Mouse (Mus musculus): ENCODE measurements at regions not wholly inside any gene's neighbourhood (a gene's known extent, or its start where the extent isn't known, plus 50 kb on each side); places are given as distances from the start of the nearest gene placed in this dataset.

GRCm38 (mm10) chr19:21174636-21175035 is 97.4 kb upstream of the Zfand5 start:
- no peaks in the 10 kb centered on the region for H3K9me3 ChIP-seq (ENCODE audit: control insufficient read depth, low read length)
- WGBS, result 56% methylated on average over 5 of the region's 5 CpGs
- H3K9ac ChIP-seq (ENCODE audit: low read length), result no peak overlapping the region
- ATAC-seq (replicated peaks; ENCODE audit: low FRiP score), result no peak
- H3K27me3 ChIP-seq (ENCODE audit: control insufficient read depth, insufficient read depth, low read length), result no peaks in the 10 kb centered on the region
- H3K36me3 ChIP-seq (ENCODE audit: control insufficient read depth, insufficient read depth, low read length), result no peaks in the 10 kb centered on the region
- H3K4me1 ChIP-seq (replicated peaks; ENCODE audit: control insufficient read depth, insufficient read depth, low read length), result no peaks in the 10 kb centered on the region
- H3K4me2 ChIP-seq (ENCODE audit: low read depth, low read length, severe bottlenecking), result no peak overlapping the region
- H3K27ac ChIP-seq (ENCODE audit: low read depth, low read length), result no peak overlapping the region
- no peak overlapping the region for H3K4me3 ChIP-seq (ENCODE audit: low read depth, low read length)
- no peak for DNase-seq (ENCODE audit: low spot score)

DNA sequence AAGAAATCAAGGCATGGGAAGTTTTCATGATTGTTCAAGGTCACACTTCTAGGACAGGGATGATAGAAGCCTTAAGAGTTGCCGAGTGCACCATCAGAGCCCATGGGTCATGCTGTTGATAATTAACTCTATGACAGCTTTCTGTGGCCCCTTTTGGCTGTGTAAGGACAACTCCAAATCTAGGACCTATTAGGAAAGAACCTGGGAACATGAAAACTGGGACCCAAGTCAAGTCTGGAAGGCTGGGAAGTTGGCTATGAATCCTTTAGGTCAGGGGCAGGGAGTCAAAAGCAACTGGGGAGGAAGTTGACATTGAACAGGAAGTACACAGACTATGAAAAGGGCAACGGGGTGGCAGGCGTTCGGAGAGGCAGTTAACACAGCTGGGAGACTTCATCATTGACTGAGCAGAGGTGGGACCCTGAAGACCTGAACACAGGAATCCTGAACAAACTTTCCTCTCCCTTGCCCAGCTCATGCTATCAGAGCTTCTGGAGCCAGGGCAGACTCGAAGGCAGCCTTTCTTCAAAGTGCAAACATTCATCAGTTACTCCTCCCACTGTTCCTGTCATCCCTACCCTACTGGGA is 98.1 kb upstream of the Zfand5 start:
- ATAC-seq (replicated peaks; ENCODE audit: low FRiP score), result no peak
- Histone ChIP-seq H3K27ac (ENCODE audit: low read depth, low read length) (no peak overlapping the region), H3K27me3 (ENCODE audit: control insufficient read depth, insufficient read depth, low read length) (no peaks in the 10 kb centered on the region), H3K4me1 (replicated peaks; ENCODE audit: control insufficient read depth, insufficient read depth, low read length) (no peaks in the 10 kb centered on the region), H3K4me3 (ENCODE audit: low read depth, low read length) (no peak overlapping the region), H3K36me3 (ENCODE audit: control insufficient read depth, insufficient read depth, low read length) (no peaks in the 10 kb centered on the region), H3K9ac (ENCODE audit: low read length) (no peak overlapping the region), H3K9me3 (ENCODE audit: control insufficient read depth, low read length) (no peaks in the 10 kb centered on the region), H3K4me2 (ENCODE audit: low read depth, low read length, severe bottlenecking) (no peak overlapping the region)
- no peak for DNase-seq (ENCODE audit: low spot score)
- 84% methylated on average over 5 of the region's 5 CpGs for WGBS

- H3K27ac ChIP-seq (ENCODE audit: low read depth, low read length), result no peak overlapping the region
- DNase-seq (ENCODE audit: low spot score) (no peak), ATAC-seq (replicated peaks; ENCODE audit: low FRiP score) (no peak)
- no peak overlapping the region for H3K4me3 ChIP-seq (ENCODE audit: low read depth, low read length)
- H3K27me3 ChIP-seq (ENCODE audit: control insufficient read depth, insufficient read depth, low read length), result no peaks in the 10 kb centered on the region
- WGBS, result 89% methylated on average over 2 of the region's 2 CpGs
- no peaks in the 10 kb centered on the region for H3K36me3 ChIP-seq (ENCODE audit: control insufficient read depth, insufficient read depth, low read length)
- no peaks in the 10 kb centered on the region for H3K9me3 ChIP-seq (ENCODE audit: control insufficient read depth, low read length)
- H3K9ac ChIP-seq (ENCODE audit: low read length), result no peak overlapping the region
- peaks cover 10% of the 10 kb centered on the region for H3K4me1 ChIP-seq (replicated peaks; ENCODE audit: control insufficient read depth, insufficient read depth, low read length)
- no peak overlapping the region for H3K4me2 ChIP-seq (ENCODE audit: low read depth, low read length, severe bottlenecking)
These were observed 100.9 kb upstream of the Zfand5 start for GRCm38 (mm10) chr19:21171191-21171590.

GRCm38 (mm10) chr19:21170785-21171184 is 101.3 kb upstream of the Zfand5 start:
- no peaks in the 10 kb centered on the region for H3K36me3 ChIP-seq (ENCODE audit: control insufficient read depth, insufficient read depth, low read length)
- H3K9ac ChIP-seq (ENCODE audit: low read length), result no peak overlapping the region
- DNase-seq (ENCODE audit: low spot score) (no peak), ATAC-seq (replicated peaks; ENCODE audit: low FRiP score) (no peak)
- no peak overlapping the region for H3K4me3 ChIP-seq (ENCODE audit: low read depth, low read length)
- H3K27ac ChIP-seq (ENCODE audit: low read depth, low read length), result no peak overlapping the region
- no peak overlapping the region for H3K4me2 ChIP-seq (ENCODE audit: low read depth, low read length, severe bottlenecking)
- no peaks in the 10 kb centered on the region for H3K27me3 ChIP-seq (ENCODE audit: control insufficient read depth, insufficient read depth, low read length)
- H3K9me3 ChIP-seq (ENCODE audit: control insufficient read depth, low read length), result no peaks in the 10 kb centered on the region
- peaks cover 14% of the 10 kb centered on the region for H3K4me1 ChIP-seq (replicated peaks; ENCODE audit: control insufficient read depth, insufficient read depth, low read length)
- WGBS, result 71% methylated on average over 2 of the region's 2 CpGs

- no peak for DNase-seq (ENCODE audit: low spot score)
- no peaks in the 10 kb centered on the region for H3K27me3 ChIP-seq (ENCODE audit: control insufficient read depth, insufficient read depth, low read length)
- H3K4me1 ChIP-seq (replicated peaks; ENCODE audit: control insufficient read depth, insufficient read depth, low read length), result peaks cover 17% of the 10 kb centered on the region
- no peak for ATAC-seq (replicated peaks; ENCODE audit: low FRiP score)
- H3K27ac ChIP-seq (ENCODE audit: low read depth, low read length), result no peak overlapping the region
- H3K36me3 ChIP-seq (ENCODE audit: control insufficient read depth, insufficient read depth, low read length), result no peaks in the 10 kb centered on the region
- no peak overlapping the region for H3K9ac ChIP-seq (ENCODE audit: low read length)
- no peak overlapping the region for H3K4me2 ChIP-seq (ENCODE audit: low read depth, low read length, severe bottlenecking)
- H3K4me3 ChIP-seq (ENCODE audit: low read depth, low read length), result no peak overlapping the region
- H3K9me3 ChIP-seq (ENCODE audit: control insufficient read depth, low read length), result no peaks in the 10 kb centered on the region
- WGBS, result 14% methylated on average over 4 of the region's 4 CpGs
These were observed 105.1 kb upstream of the Zfand5 start for GRCm38 (mm10) chr19:21166939-21167338.

DNA sequence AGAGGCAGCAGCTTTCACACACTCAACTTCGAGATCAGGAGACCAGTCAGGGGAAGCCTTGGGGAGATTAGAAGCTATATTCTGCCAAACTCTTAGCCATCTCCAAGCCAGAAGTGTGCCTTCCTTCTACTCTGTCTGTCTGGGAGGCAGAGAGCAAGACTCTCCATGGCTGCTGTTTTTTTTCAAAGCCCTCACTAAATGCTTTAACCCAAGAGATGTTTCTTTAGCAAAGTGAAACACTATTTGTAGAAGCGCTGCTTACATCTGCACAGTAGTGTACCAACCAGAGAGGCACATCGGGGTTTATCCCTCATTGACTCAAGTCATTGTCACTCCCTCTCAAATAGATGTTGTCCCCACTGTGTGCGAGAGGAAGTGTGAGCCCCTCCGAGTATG is 105.6 kb upstream of the Zfand5 start:
- DNase-seq (ENCODE audit: low spot score), result no peak
- Histone ChIP-seq H3K9me3 (ENCODE audit: control insufficient read depth, low read length) (no peaks in the 10 kb centered on the region), H3K4me3 (ENCODE audit: low read depth, low read length) (no peak overlapping the region), H3K9ac (ENCODE audit: low read length) (no peak overlapping the region), H3K4me1 (replicated peaks; ENCODE audit: control insufficient read depth, insufficient read depth, low read length) (peaks cover 17% of the 10 kb centered on the region), H3K36me3 (ENCODE audit: control insufficient read depth, insufficient read depth, low read length) (no peaks in the 10 kb centered on the region), H3K27me3 (ENCODE audit: control insufficient read depth, insufficient read depth, low read length) (no peaks in the 10 kb centered on the region), H3K27ac (ENCODE audit: low read depth, low read length) (no peak overlapping the region), H3K4me2 (ENCODE audit: low read depth, low read length, severe bottlenecking) (no peak overlapping the region)
- WGBS, result 36% methylated on average over 5 of the region's 5 CpGs
- peak; percentile 14; the same call in 1 of the 2 replicates for ATAC-seq (replicated peaks; ENCODE audit: low FRiP score)

DNA sequence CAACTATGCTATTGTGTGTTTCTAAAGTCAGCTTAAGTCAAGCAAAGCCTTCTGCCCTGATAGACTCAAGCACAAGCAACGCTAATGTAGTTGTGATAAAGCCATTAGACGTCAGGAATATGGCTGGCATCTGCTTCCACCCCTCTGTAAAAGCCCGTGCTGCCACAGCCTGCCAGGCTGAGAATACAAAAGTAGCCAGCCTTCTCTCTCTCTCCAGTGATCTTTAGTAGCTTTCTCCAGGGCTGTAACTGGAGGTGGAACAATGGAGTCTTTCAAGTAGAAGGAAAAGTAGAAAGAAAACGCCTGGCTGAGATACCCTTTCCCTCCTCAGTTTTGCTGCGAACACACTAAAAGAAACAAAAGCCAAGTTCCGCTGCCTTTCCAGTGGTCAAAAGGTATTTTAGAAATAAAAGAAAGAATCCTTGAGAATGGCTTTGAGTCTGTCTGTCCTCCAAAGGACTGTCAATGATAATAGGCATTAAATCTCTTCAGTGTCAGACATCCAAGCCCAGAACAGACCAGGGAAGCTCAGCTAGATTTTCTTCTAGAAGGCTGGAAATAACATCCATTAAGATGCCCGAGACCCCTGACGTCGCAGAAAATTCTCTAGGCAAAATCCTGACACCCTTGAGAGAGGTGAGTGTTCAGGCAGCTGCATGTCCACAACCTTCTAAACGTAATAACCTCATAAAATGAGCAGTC is 106.2 kb upstream of the Zfand5 start:
- Histone ChIP-seq H3K9ac (ENCODE audit: low read length) (no peak overlapping the region), H3K4me2 (ENCODE audit: low read depth, low read length, severe bottlenecking) (peak overlapping the region; percentile 27; the same call in 1 of the 2 replicates), H3K9me3 (ENCODE audit: control insufficient read depth, low read length) (no peaks in the 10 kb centered on the region), H3K36me3 (ENCODE audit: control insufficient read depth, insufficient read depth, low read length) (no peaks in the 10 kb centered on the region), H3K27me3 (ENCODE audit: control insufficient read depth, insufficient read depth, low read length) (no peaks in the 10 kb centered on the region), H3K4me1 (replicated peaks; ENCODE audit: control insufficient read depth, insufficient read depth, low read length) (peaks cover 18% of the 10 kb centered on the region), H3K4me3 (ENCODE audit: low read depth, low read length) (no peak overlapping the region), H3K27ac (ENCODE audit: low read depth, low read length) (peak overlapping the region; percentile 21; the same call in 1 of the 2 replicates)
- ATAC-seq (replicated peaks; ENCODE audit: low FRiP score) (peak; percentile 60), DNase-seq (ENCODE audit: low spot score) (no peak)
- WGBS, result 7% methylated on average over 10 of the region's 10 CpGs

DNA sequence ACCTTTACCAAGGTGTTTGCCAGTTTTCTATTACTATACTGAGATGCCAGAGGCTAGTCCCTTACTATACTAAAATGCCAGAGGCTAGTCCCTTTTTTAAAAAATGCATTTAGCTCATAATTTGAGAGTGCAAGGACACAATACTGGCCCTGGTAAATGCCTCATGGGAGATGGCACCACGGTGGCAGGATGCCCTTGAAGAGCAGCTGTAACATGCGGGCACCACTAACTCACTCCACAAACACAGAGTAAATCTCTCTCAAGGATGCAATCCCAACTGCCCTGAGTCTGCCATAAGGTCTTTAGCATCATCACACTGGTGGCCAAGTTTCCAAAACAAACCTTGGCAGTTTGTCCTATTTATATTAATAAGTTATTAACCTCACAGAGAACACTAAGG is 108.1 kb upstream of the Zfand5 start:
- DNase-seq (ENCODE audit: low spot score) (no peak), ATAC-seq (replicated peaks; ENCODE audit: low FRiP score) (no peak)
- no peak overlapping the region for H3K9ac ChIP-seq (ENCODE audit: low read length)
- H3K36me3 ChIP-seq (ENCODE audit: control insufficient read depth, insufficient read depth, low read length), result no peaks in the 10 kb centered on the region
- H3K27me3 ChIP-seq (ENCODE audit: control insufficient read depth, insufficient read depth, low read length), result no peaks in the 10 kb centered on the region
- no peak overlapping the region for H3K4me2 ChIP-seq (ENCODE audit: low read depth, low read length, severe bottlenecking)
- peaks cover 21% of the 10 kb centered on the region for H3K4me1 ChIP-seq (replicated peaks; ENCODE audit: control insufficient read depth, insufficient read depth, low read length)
- H3K9me3 ChIP-seq (ENCODE audit: control insufficient read depth, low read length), result no peaks in the 10 kb centered on the region
- H3K4me3 ChIP-seq (ENCODE audit: low read depth, low read length), result no peak overlapping the region
- 98% methylated on average over 2 of the region's 2 CpGs for WGBS
- no peak overlapping the region for H3K27ac ChIP-seq (ENCODE audit: low read depth, low read length)

DNA sequence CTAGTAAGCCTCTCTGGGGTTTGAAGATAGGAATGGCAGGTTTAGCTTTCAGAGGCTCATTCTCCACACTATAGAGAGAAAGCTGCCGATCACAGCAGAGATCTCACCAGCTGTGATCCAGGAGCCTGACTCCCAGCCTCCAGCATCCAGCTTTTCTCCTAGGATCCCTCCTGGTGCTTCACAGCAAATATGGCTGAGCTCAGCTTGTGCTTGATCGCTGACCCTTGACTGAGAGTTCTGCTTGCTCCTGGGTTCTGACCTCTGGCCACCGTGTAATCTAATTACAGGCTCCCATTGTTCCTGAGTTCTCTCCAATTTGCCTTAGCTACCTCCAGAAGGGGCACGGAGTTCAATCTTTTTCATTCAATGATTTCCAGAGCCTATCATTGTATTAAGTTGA is 111.1 kb upstream of the Zfand5 start:
- peaks cover 9% of the 10 kb centered on the region for H3K4me1 ChIP-seq (replicated peaks; ENCODE audit: control insufficient read depth, insufficient read depth, low read length)
- DNase-seq (ENCODE audit: low spot score), result no peak
- H3K9me3 ChIP-seq (ENCODE audit: control insufficient read depth, low read length), result no peaks in the 10 kb centered on the region
- no peak overlapping the region for H3K27ac ChIP-seq (ENCODE audit: low read depth, low read length)
- H3K4me2 ChIP-seq (ENCODE audit: low read depth, low read length, severe bottlenecking), result no peak overlapping the region
- no peak overlapping the region for H3K4me3 ChIP-seq (ENCODE audit: low read depth, low read length)
- no peaks in the 10 kb centered on the region for H3K36me3 ChIP-seq (ENCODE audit: control insufficient read depth, insufficient read depth, low read length)
- no peak overlapping the region for H3K9ac ChIP-seq (ENCODE audit: low read length)
- WGBS, result 2% methylated on average over 4 of the region's 4 CpGs
- no peak for ATAC-seq (replicated peaks; ENCODE audit: low FRiP score)
- H3K27me3 ChIP-seq (ENCODE audit: control insufficient read depth, insufficient read depth, low read length), result no peaks in the 10 kb centered on the region

All from forebrain, embryonic 11.5 days (tissue).